Mouse (Mus musculus) ES-E14 (cell line): ENCODE measurements around the gene Lsm10. TPM values are rescaled to one million over a fixed set of nuclear protein-coding genes. Genes with fewer than 3 reads are reported as not detected.
"Not testable (repeated sequence)": the region's sequence is repeated elsewhere in the genome, so short reads cannot be mapped to it uniquely, and the experiment has no call there.

Experiments
- DNase-seq: peaks from one replicate; pipeline ENCODE4 v3.0.0-alpha.2; 2013; ENCODE audit warnings: low read depth, low spot score
- H3K27ac ChIP-seq: 2 replicates; pipeline ENCODE4 v1.5.1; 2012; ENCODE audit warnings: low read depth, mild to moderate bottlenecking, low read length, moderate library complexity, mixed read lengths; ENCODE audit not compliant: poor library complexity, insufficient read depth, severe bottlenecking
- H3K36me3 ChIP-seq: 2 replicates; pipeline ENCODE4 v1.6.1; 2012; ENCODE audit warnings: mild to moderate bottlenecking, low read length, moderate library complexity, mixed read lengths; ENCODE audit not compliant: control insufficient read depth, poor library complexity, insufficient read depth, severe bottlenecking
- H3K4me1 ChIP-seq, 2 experiments: fragments of 150-350 bp in 1 of 2; sonication (generic) in 1 of 2; 2 replicates each; pipeline ENCODE4 v1.6.1; 2012; ENCODE audit warnings: low read length in 2 of 2, mild to moderate bottlenecking in 1 of 2, mixed read lengths in 1 of 2; ENCODE audit not compliant: control insufficient read depth in 2 of 2, insufficient read depth in 2 of 2, poor library complexity in 1 of 2
- H3K4me3 ChIP-seq, 2 experiments: fragments of 150-350 bp in 1 of 2; sonication (generic) in 1 of 2; 2 replicates each; pipeline ENCODE4 v1.5.1; 2012; ENCODE audit warnings: low read length in 2 of 2, low read depth in 1 of 2, mild to moderate bottlenecking in 1 of 2, mixed read lengths in 1 of 2; ENCODE audit not compliant: insufficient read depth in 1 of 2, poor library complexity in 1 of 2, severe bottlenecking in 1 of 2
- H3K9ac ChIP-seq: 2 replicates; pipeline ENCODE4 v1.6.1; 2012; ENCODE audit warnings: low read depth, mild to moderate bottlenecking, low read length, mixed read lengths; ENCODE audit not compliant: poor library complexity, insufficient read depth, severe bottlenecking
- H3K9me3 ChIP-seq: fragments of 150-350 bp; sonication (generic); 2 replicates; pipeline ENCODE4 v1.6.1; 2012; ENCODE audit warnings: low read depth, mild to moderate bottlenecking, low read length; ENCODE audit not compliant: control insufficient read depth, insufficient read depth
- CHD2 ChIP-seq: IDR thresholded peaks from 2 replicates; pipeline ENCODE4 v1.6.1; 2014; ENCODE audit warnings: mild to moderate bottlenecking, low read depth, low read length, inconsistent platforms
- HCFC1 ChIP-seq: IDR thresholded peaks from 2 replicates; pipeline ENCODE4 v1.6.1; 2012; ENCODE audit warnings: low read length, inconsistent platforms, borderline replicate concordance; ENCODE audit not compliant: insufficient read depth
- MAFK ChIP-seq: IDR thresholded peaks from 2 replicates; pipeline ENCODE4 v1.6.1; 2014; ENCODE audit warnings: mild to moderate bottlenecking, low read depth, low read length, inconsistent platforms; ENCODE audit not compliant: insufficient read depth
- ZC3H11A ChIP-seq: IDR thresholded peaks from 2 replicates; pipeline ENCODE4 v1.6.1; 2012; ENCODE audit warnings: low read depth, mild to moderate bottlenecking, inconsistent platforms, low read length, borderline replicate concordance
- ZNF384 ChIP-seq: IDR thresholded peaks from 2 replicates; pipeline ENCODE4 v1.6.1; 2012; ENCODE audit warnings: low read depth, low read length, inconsistent platforms
- in situ Hi-C, 2 experiments: fragments of 600-800 bp; cut with MboI; formaldehyde crosslinking; loops; one replicate each; pipeline ENCODE4 v1.15.1; 2025; ENCODE audit warnings: low sequenced_read_pairs in 2 of 2, inconsistent platforms in 1 of 2; ENCODE audit not compliant: unreplicated experiment in 2 of 2
- total RNA-seq: library from RNA; depleted of rRNA; stranded (reverse); fragments of 300-350 nt; gene quantifications from 2 replicates; pipeline ENCODE4 v1.2.3, GENCODE M21; 2012

The Lsm10 gene
- total RNA-seq, 1 experiment: 21.8 TPM

DNA sequence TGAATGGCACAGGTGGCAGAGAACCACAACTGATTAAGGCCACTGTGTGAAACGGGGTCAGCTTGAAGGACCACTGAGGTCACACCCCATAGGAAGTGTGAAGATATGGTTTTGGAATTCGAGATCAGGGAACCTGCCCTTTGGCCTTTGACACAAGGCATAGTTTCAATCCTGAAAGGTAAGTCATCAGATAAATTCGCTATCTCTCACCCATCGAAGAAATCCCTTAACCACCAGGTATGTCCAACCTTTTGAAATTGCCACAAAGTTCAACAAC is 5.6 kb upstream of the Lsm10 start:
- Histone ChIP-seq H3K4me1 (no peaks in the 10 kb centered on the region), H3K27ac (no peak overlapping the region), H3K9me3 (no peaks in the 10 kb centered on the region), H3K9ac (no peak overlapping the region), H3K4me3 (no peak overlapping the region), H3K36me3 (no peaks in the 10 kb centered on the region)
- in situ Hi-C loops: no loop called here
- no peak for DNase-seq
- TF ChIP-seq ZNF384 (no peak), HCFC1 (no peak), CHD2 (no peak)

DNA sequence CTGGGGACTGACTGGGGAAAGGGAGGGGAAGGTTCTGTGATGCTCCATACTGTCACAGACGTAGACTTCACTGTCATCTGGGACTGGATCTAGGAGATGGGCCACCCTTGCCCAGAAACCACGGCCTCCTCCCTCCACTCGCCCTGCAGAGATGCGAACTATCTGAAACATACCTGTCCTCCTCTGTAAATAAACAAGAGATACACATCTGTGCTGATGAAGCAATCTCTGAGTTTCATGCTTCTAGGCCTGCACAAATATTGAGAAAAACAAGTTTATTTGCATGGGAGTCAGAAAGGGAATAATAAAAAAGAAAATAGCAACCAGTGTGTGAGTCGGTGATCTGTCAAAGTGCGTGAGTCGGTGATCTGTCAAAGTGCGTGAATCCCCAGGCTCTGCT is 4.5 kb upstream of the Lsm10 start:
- in situ Hi-C loops: no loop called here
- H3K9ac ChIP-seq: no peak overlapping the region
- DNase-seq: no peak
- H3K4me1 ChIP-seq: no peaks in the 10 kb centered on the region
- no peak overlapping the region for H3K27ac ChIP-seq
- H3K9me3 ChIP-seq: no peaks in the 10 kb centered on the region
- H3K36me3 ChIP-seq: no peaks in the 10 kb centered on the region
- no peak for TF ChIP-seq ZC3H11A
- no peak for TF ChIP-seq ZNF384
- no peak for TF ChIP-seq CHD2
- TF ChIP-seq MAFK: no peak
- no peak for TF ChIP-seq HCFC1
- no peak overlapping the region for H3K4me3 ChIP-seq

DNA sequence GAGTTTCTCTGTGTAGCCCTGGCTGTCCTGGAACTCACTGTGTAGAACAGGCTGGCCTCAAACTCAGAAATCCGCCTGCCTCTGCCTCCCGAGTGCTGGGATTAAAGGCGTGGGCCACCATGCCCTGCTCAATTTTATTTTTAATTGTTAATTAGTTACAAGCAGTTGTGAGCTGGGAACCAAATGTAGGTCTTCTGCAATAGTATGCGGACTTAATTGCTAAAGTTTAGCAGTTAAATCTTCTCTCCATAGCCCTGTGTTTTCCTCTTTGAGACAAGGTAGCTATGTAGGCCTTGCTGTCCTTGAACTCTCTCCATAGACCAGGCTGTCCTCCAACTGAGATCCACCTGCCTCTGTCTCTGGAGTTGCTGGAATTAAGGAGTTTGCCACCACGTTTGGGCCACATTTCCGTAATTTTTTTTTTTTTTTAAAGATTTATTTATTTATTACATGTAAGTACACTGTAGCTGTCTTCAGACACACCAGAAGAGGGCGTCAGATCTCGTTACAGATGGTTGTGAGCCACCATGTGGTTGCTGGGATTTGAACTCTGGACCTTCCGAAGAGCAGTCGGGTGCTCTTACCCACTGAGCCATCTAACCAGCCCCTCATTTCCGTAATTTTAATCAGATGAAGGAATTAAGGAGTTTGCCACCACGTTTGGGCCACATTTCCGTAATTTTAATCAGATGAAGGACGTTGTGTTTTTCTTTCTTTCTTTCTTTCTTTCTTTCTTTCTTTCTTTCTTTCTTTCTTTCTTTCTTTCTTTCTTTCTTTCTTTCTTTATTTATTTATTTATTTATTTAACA is 597 bp upstream of the Lsm10 start:
- H3K27ac ChIP-seq, in situ Hi-C loops, H3K9ac ChIP-seq, DNase-seq, H3K9me3 ChIP-seq, H3K4me1 ChIP-seq, H3K4me3 ChIP-seq: not testable (repeated sequence)
- peaks cover 13% of the 10 kb centered on the region; the same call in 1 of the 2 replicates for H3K36me3 ChIP-seq

DNA sequence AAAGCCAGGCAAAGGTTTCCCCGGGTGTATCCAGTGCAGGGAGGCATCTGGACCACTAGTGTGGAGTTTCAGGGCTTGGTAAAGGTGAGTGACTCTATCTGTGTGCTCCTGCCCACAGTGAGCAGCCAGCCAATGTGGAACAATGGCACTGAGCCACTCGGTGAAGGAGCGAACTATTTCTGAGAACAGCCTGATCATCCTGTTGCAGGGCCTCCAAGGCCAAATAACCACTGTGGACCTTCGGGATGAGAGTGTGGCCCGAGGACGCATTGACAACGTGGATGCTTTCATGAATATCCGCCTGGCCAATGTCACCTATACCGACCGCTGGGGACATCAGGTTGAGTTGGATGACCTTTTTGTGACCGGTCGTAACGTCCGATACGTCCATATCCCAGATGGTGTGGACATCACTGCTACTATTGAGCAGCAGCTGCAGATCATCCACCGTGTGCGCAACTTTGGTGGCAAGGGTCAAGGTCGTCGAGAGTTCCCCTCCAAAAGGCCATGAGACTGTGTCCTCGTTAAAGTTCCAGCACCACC is 1.4 kb downstream of the Lsm10 start:
- Histone ChIP-seq H3K9me3 (no peaks in the 10 kb centered on the region), H3K9ac (no peak overlapping the region), H3K4me1 (peaks cover 8 to 13% of the 10 kb centered on the region in 2 experiments; a peak in 3 of 4 replicates), H3K36me3 (peaks cover 13% of the 10 kb centered on the region; the same call in 1 of the 2 replicates), H3K27ac (no peak overlapping the region), H3K4me3 (no peak overlapping the region)
- in situ Hi-C loops: no loop called here
- no peak for DNase-seq
- TF ChIP-seq ZC3H11A (no peak), ZNF384 (no peak), HCFC1 (no peak), CHD2 (no peak), MAFK (no peak)

DNA sequence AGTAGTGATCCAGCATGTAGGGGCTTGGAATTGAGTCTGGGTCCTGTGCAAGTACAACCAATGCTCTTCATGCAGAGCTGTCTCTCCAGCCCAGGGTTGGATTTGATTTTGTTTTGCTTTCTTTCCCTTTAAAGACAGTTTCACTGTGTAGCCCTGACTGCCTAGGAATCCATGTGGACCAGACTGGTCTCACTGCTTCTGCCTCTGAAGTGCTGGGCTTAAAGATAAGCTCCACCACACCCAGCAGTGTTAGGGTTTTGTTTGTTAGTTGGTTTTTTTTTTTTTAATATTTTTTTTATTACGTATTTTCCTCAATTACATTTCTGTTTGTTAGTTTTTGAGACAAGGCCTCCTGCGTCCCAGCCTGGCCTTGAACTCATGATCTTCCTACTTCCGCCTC is 2.9 kb downstream of the Lsm10 start:
- peaks cover 9 to 16% of the 10 kb centered on the region in 2 experiments; a peak in 3 of 4 replicates for H3K4me1 ChIP-seq
- peaks cover 13% of the 10 kb centered on the region; the same call in 1 of the 2 replicates for H3K36me3 ChIP-seq
- no peak overlapping the region for H3K4me3 ChIP-seq
- no peak for DNase-seq
- no peak overlapping the region for H3K9ac ChIP-seq
- no peak overlapping the region for H3K27ac ChIP-seq
- H3K9me3 ChIP-seq: no peaks in the 10 kb centered on the region
- TF ChIP-seq MAFK: no peak
- TF ChIP-seq ZNF384: no peak
- TF ChIP-seq HCFC1: no peak
- no peak for TF ChIP-seq ZC3H11A
- no peak for TF ChIP-seq CHD2
- in situ Hi-C loops: no loop called here
